Mouse (Mus musculus): ENCODE measurements at regions not wholly inside any gene's neighbourhood (a gene's known extent, or its start where the extent isn't known, plus 50 kb on each side); places are given as distances from the start of the nearest gene placed in this dataset.
A peak's percentile ranks its signal among the peaks of the same experiment; 100 is the strongest.

DNA sequence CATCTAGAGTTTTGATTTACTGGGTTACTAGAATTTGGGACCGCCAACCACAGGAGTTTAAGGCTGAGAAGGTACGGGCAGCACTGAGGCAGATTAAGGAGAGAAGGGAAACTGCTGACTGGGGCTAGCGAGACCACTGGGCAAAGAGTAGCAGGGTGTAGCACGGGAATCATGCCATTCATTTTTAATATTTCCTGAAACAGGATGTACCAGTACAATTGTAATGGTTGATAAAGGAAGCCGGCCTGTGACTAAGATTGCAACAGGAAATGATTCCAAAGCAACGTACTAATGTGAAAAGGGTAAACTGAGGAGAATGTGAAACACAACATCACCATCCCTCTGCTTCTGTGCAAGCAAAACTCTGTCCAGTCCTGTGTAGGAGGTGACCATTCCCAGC, 118.3 kb upstream of the Ift57 start:
- peak; percentile 18 to 44 for DNase-seq

DNA sequence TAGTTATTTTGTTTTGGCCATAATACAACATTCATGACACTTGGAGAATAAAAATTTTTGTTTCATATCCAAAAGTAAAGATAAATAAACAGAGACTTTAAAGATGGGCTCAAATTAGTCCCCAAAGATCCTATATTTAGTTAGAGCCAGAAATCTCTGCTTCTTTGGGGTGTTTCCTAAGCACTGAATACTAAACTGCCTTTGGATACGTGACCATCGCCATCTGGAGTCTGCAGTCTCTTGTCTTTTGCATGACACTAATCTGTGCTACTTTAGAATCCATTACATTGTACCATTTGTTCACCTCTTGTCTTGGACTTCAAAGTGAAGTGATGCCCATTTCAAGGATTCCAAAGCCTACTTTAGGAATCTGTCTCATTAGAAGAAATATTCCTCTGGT, 92.5 kb upstream of the Ift57 start:
- no peak for DNase-seq

- DNase-seq = no peak
Observed at GRCm38 (mm10) chr16:49614801-49615200, 84.2 kb upstream of the Ift57 start.

GRCm38 (mm10) chr16:49615342-49616020, 83.6 kb upstream of the Ift57 start:
- no peak for DNase-seq

- no peak for DNase-seq
Observed at GRCm38 (mm10) chr16:49616263-49616872, 82.7 kb upstream of the Ift57 start.

DNA sequence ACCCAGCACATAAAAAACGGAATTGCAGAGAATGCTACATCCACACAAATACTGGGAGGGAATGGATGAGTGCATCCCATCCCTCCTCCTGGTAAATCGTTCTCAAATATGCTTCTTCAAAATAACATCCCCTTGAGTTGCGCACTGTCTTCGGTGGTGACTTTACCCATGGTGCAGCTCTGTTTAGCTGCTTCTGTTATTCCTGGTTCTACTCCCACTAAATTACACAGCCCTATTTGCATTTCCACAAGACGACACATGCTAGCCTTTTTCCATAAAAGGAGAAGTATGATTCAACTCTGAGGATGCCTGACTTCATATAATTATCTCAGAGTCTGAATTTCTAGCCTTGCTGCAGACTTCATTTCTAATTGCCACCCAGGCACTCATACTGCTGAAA, 65.5 kb upstream of the Ift57 start:
- no peak for DNase-seq

GRCm38 (mm10) chr16:49635506-49635905, 63.5 kb upstream of the Ift57 start:
- DNase-seq = no peak

- no peak for DNase-seq
Observed at GRCm38 (mm10) chr16:49636467-49636866, 62.6 kb upstream of the Ift57 start.

- DNase-seq = no peak
Observed at GRCm38 (mm10) chr16:49642696-49643095, 56.3 kb upstream of the Ift57 start.

- DNase-seq = no peak
Observed at GRCm38 (mm10) chr16:49644416-49644815, 54.6 kb upstream of the Ift57 start.

DNA sequence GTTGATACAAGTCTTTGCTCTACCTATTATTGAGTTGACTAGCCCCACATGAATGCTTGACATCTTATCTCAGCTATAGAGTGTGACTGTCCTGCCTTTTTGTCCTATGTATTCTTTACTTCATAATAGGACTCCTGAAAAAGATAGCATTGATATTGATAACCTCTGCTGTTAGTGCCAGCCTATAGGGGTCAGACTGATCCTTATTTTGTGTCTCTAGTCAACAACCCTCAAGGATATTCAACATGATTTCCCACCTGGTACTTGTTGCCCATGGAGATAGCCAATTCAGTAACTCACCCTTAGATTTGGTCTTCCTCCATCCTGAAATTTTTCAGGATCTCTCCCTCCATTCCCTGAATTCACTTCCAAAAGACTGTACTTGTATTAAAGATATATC, 52.6 kb upstream of the Ift57 start:
- no peak for DNase-seq
